Mouse (Mus musculus) heart, embryonic 11.5 days (tissue): ENCODE measurements around the gene Mgll. TPM values are rescaled to one million over a fixed set of nuclear protein-coding genes. Genes with fewer than 3 reads are reported as not detected.

ENCODE experiments used
- ATAC-seq: fragments of 200-750 bp; cut with Nextera tagmentation; replicated peaks from 2 replicates; pipeline ENCODE4 v1.8.0; 2017; ENCODE audit warnings: moderate library complexity; ENCODE audit not compliant: insufficient number of reproducible peaks, low FRiP score, low TSS enrichment
- H3K27ac ChIP-seq: fragments of 300-500 bp; sonication (generic); 2 replicates; pipeline ENCODE4 v1.5.1; 2014; ENCODE audit warnings: mild to moderate bottlenecking, low read depth, low read length
- H3K27me3 ChIP-seq: fragments of 300-500 bp; sonication (generic); 2 replicates; pipeline ENCODE4 v1.6.1; 2014; ENCODE audit warnings: mild to moderate bottlenecking, low read length, mixed read lengths; ENCODE audit not compliant: control insufficient read depth, insufficient read depth
- H3K36me3 ChIP-seq: fragments of 300-500 bp; sonication (generic); 2 replicates; pipeline ENCODE4 v1.6.1; 2014; ENCODE audit warnings: mild to moderate bottlenecking, low read length, moderate library complexity, mixed read lengths; ENCODE audit not compliant: control insufficient read depth, insufficient read depth
- H3K4me1 ChIP-seq: fragments of 300-500 bp; sonication (generic); 2 replicates; pipeline ENCODE4 v1.6.1; 2014; ENCODE audit warnings: low read length; ENCODE audit not compliant: control insufficient read depth, insufficient read depth
- H3K4me2 ChIP-seq: fragments of 300-500 bp; sonication (generic); 2 replicates; pipeline ENCODE4 v1.6.1; 2014; ENCODE audit warnings: mild to moderate bottlenecking, moderate library complexity
- H3K4me3 ChIP-seq: fragments of 300-500 bp; sonication (generic); 2 replicates; pipeline ENCODE4 v1.5.1; 2014; ENCODE audit warnings: low read depth, low read length
- H3K9ac ChIP-seq: fragments of 300-500 bp; sonication (generic); 2 replicates; pipeline ENCODE4 v1.6.1; 2014; ENCODE audit warnings: mild to moderate bottlenecking, low read depth, low read length, moderate library complexity
- H3K9me3 ChIP-seq: fragments of 300-500 bp; sonication (generic); replicated peaks from 2 replicates; pipeline ENCODE4 v1.6.1; 2016; ENCODE audit warnings: low read length; ENCODE audit not compliant: control insufficient read depth
- WGBS: fragments of 180-500 bp; shearing (Covaris S2); extraction: QIAGEN DNeasy Blood & Tissue Kit; methylation state at CpG from one replicate; pipeline ENCODE4 v1.1.7; 2014; ENCODE audit not compliant: insufficient replicate concordance; 5-methylcytosine and 5-hydroxymethylcytosine counted together
- polyA plus RNA-seq: library from polyadenylated mRNA; unstranded; fragments of >200 nt; fragmentation: Nextera tagmentation; extraction: Ambion mirVana; gene quantifications from 2 replicates; pipeline ENCODE4 v1.2.1, GENCODE M21; 2014

Gene Mgll
- polyA plus RNA-seq, 1 experiment from 2014 or later: 8.6 TPM

- WGBS: 84% methylated on average over 3 of the region's 3 CpGs
Measured at GRCm38 (mm10) chr6:88815036-88815435, 90.8 kb downstream of the Mgll start.

GRCm38 (mm10) chr6:88815489-88815888 lies 91.3 kb downstream of the Mgll start:
- no peak overlapping the region for H3K27ac ChIP-seq
- no peak overlapping the region for H3K4me2 ChIP-seq
- no peaks in the 10 kb centered on the region for H3K36me3 ChIP-seq
- ATAC-seq: no peak
- H3K4me1 ChIP-seq: 0 out of 2 replicates have a peak, but pooled peaks cover 5% of the 10 kb centered on the region
- no peak overlapping the region for H3K9ac ChIP-seq
- no peaks in the 10 kb centered on the region for H3K9me3 ChIP-seq
- no peak overlapping the region for H3K4me3 ChIP-seq
- 79% methylated on average over 3 of the region's 3 CpGs for WGBS
- no peaks in the 10 kb centered on the region for H3K27me3 ChIP-seq

More at GRCm38 (mm10) chr6:88815036-88815435, 90.8 kb downstream of the Mgll start:
- H3K36me3 ChIP-seq: no peaks in the 10 kb centered on the region
- ATAC-seq: no peak
- H3K4me2 ChIP-seq: no peak overlapping the region
- H3K4me1 ChIP-seq: 0 out of 2 replicates have a peak, but pooled peaks cover 5% of the 10 kb centered on the region
- H3K4me3 ChIP-seq: no peak overlapping the region
- H3K9me3 ChIP-seq: no peaks in the 10 kb centered on the region
- H3K27ac ChIP-seq: no peak overlapping the region
- no peak overlapping the region for H3K9ac ChIP-seq
- H3K27me3 ChIP-seq: no peaks in the 10 kb centered on the region

GRCm38 (mm10) chr6:88816913-88817312 lies 92.7 kb downstream of the Mgll start:
- Histone ChIP-seq H3K36me3 (no peaks in the 10 kb centered on the region), H3K4me2 (no peak overlapping the region), H3K4me1 (peaks cover 10% of the 10 kb centered on the region), H3K27me3 (no peaks in the 10 kb centered on the region), H3K9ac (no peak overlapping the region), H3K27ac (no peak overlapping the region), H3K9me3 (no peaks in the 10 kb centered on the region), H3K4me3 (no peak overlapping the region)
- WGBS: 83% methylated on average over 3 of the region's 3 CpGs
- ATAC-seq: no peak

GRCm38 (mm10) chr6:88820853-88821252 lies 96.6 kb downstream of the Mgll start:
- Histone ChIP-seq H3K4me1 (peaks cover 10% of the 10 kb centered on the region), H3K9me3 (no peaks in the 10 kb centered on the region), H3K4me3 (no peak overlapping the region), H3K27ac (no peak overlapping the region), H3K9ac (no peak overlapping the region), H3K4me2 (no peak overlapping the region), H3K27me3 (no peaks in the 10 kb centered on the region), H3K36me3 (no peaks in the 10 kb centered on the region)
- no peak for ATAC-seq
- 29% methylated on average over 3 of the region's 3 CpGs for WGBS

- Histone ChIP-seq H3K36me3 (no peaks in the 10 kb centered on the region), H3K4me1 (peaks cover 10% of the 10 kb centered on the region), H3K9ac (no peak overlapping the region), H3K9me3 (no peaks in the 10 kb centered on the region), H3K4me3 (no peak overlapping the region), H3K4me2 (no peak overlapping the region), H3K27ac (no peak overlapping the region), H3K27me3 (no peaks in the 10 kb centered on the region)
- ATAC-seq: no peak
- 90% methylated on average over 6 of the region's 6 CpGs for WGBS
Measured at GRCm38 (mm10) chr6:88821294-88821693, 97.1 kb downstream of the Mgll start.

- no peak overlapping the region for H3K4me2 ChIP-seq
- H3K27me3 ChIP-seq: no peaks in the 10 kb centered on the region
- H3K27ac ChIP-seq: no peak overlapping the region
- H3K9ac ChIP-seq: no peak overlapping the region
- WGBS: 62% methylated on average over 11 of the region's 11 CpGs
- H3K36me3 ChIP-seq: no peaks in the 10 kb centered on the region
- H3K4me1 ChIP-seq: peaks cover 15% of the 10 kb centered on the region
- no peaks in the 10 kb centered on the region for H3K9me3 ChIP-seq
- ATAC-seq: no peak
- H3K4me3 ChIP-seq: no peak overlapping the region
Measured at GRCm38 (mm10) chr6:88821901-88822300, 97.7 kb downstream of the Mgll start.

- peaks cover 18% of the 10 kb centered on the region for H3K4me1 ChIP-seq
- H3K4me2 ChIP-seq: no peak overlapping the region
- no peaks in the 10 kb centered on the region for H3K36me3 ChIP-seq
- no peak overlapping the region for H3K4me3 ChIP-seq
- no peak overlapping the region for H3K9ac ChIP-seq
- ATAC-seq: no peak
- H3K9me3 ChIP-seq: no peaks in the 10 kb centered on the region
- no peaks in the 10 kb centered on the region for H3K27me3 ChIP-seq
- no peak overlapping the region for H3K27ac ChIP-seq
- WGBS: 59% methylated on average over 7 of the region's 7 CpGs
Measured at GRCm38 (mm10) chr6:88824183-88824582, 100.0 kb downstream of the Mgll start.

GRCm38 (mm10) chr6:88826088-88826487 lies 101.9 kb downstream of the Mgll start:
- no peak overlapping the region for H3K4me3 ChIP-seq
- no peak overlapping the region for H3K9ac ChIP-seq
- 0 out of 2 replicates have a peak, but pooled peaks cover 3% of the 10 kb centered on the region for H3K27me3 ChIP-seq
- H3K9me3 ChIP-seq: no peaks in the 10 kb centered on the region
- no peak overlapping the region for H3K4me2 ChIP-seq
- no peak for ATAC-seq
- H3K27ac ChIP-seq: no peak overlapping the region
- 41% methylated on average over 3 of the region's 3 CpGs for WGBS
- H3K4me1 ChIP-seq: peaks cover 7% of the 10 kb centered on the region
- no peaks in the 10 kb centered on the region for H3K36me3 ChIP-seq

GRCm38 (mm10) chr6:88826545-88826944 lies 102.3 kb downstream of the Mgll start:
- Histone ChIP-seq H3K27me3 (0 out of 2 replicates have a peak, but pooled peaks cover 3% of the 10 kb centered on the region), H3K9ac (no peak overlapping the region), H3K9me3 (no peaks in the 10 kb centered on the region), H3K27ac (no peak overlapping the region), H3K4me2 (no peak overlapping the region), H3K4me3 (no peak overlapping the region), H3K4me1 (peaks cover 7% of the 10 kb centered on the region), H3K36me3 (no peaks in the 10 kb centered on the region)
- WGBS: 22% methylated on average over 6 of the region's 6 CpGs
- ATAC-seq: peak; percentile 65
